Mouse (Mus musculus) liver, embryonic 14.5 days (tissue): Measurements from ENCODE around the gene Gm17268. TPM values are rescaled to one million over a fixed set of nuclear protein-coding genes. Genes with fewer than 3 reads are reported as not detected.

Experiments
- ATAC-seq: fragments of 200-750 bp; cut with Nextera tagmentation; 2 replicates; pipeline ENCODE4 v1.8.0; 2017; ENCODE audit warnings: moderate number of reproducible peaks, mild to moderate bottlenecking, moderate library complexity; ENCODE audit not compliant: insufficient read depth
- DNase-seq, 3 experiments: peaks; one replicate each; pipeline ENCODE4 v3.0.0-alpha.2; 2012 to 2013; ENCODE audit warnings: low read depth in 3 of 3, low spot score in 3 of 3
- H3K27ac ChIP-seq: fragments of 300-500 bp; sonication (generic); 2 replicates; pipeline ENCODE4 v1.5.1; 2014; ENCODE audit warnings: moderate library complexity, mild to moderate bottlenecking, control low read depth, inconsistent platforms
- H3K27me3 ChIP-seq: fragments of 300-500 bp; sonication (generic); 2 replicates; pipeline ENCODE4 v1.6.1; 2014; ENCODE audit warnings: mild to moderate bottlenecking, low read length, moderate library complexity; ENCODE audit not compliant: control insufficient read depth, insufficient read depth
- H3K36me3 ChIP-seq: fragments of 300-500 bp; sonication (generic); replicated peaks from 2 replicates; pipeline ENCODE4 v1.6.1; 2014; ENCODE audit warnings: low read depth; ENCODE audit not compliant: control insufficient read depth, insufficient read depth
- H3K4me1 ChIP-seq, 2 experiments: fragments of 200-500 bp in 1 of 2; fragments of 300-500 bp in 1 of 2; sonication (generic) in 1 of 2; replicated peaks; 2 replicates each; pipeline ENCODE4 v1.6.1; 2012 to 2014; ENCODE audit warnings: antibody characterized with exemption in 1 of 2, inconsistent platforms in 1 of 2, low read length in 1 of 2; ENCODE audit not compliant: control insufficient read depth in 2 of 2, insufficient read depth in 2 of 2
- H3K4me2 ChIP-seq: fragments of 300-500 bp; sonication (generic); 2 replicates; pipeline ENCODE4 v1.6.1; 2014; ENCODE audit warnings: low read depth, mild to moderate bottlenecking, control low read depth, moderate library complexity
- H3K4me3 ChIP-seq, 2 experiments: fragments of 200-500 bp in 1 of 2; fragments of 300-500 bp in 1 of 2; sonication (generic) in 1 of 2; 2 replicates each; pipeline ENCODE4 v1.5.1; 2012 to 2014; ENCODE audit warnings: low read depth in 2 of 2, low read length in 2 of 2, mild to moderate bottlenecking in 2 of 2, control low read depth in 1 of 2, inconsistent platforms in 1 of 2, moderate library complexity in 1 of 2; ENCODE audit not compliant: insufficient read depth in 1 of 2
- H3K9ac ChIP-seq: fragments of 300-500 bp; sonication (generic); replicated peaks from 2 replicates; pipeline ENCODE4 v1.6.1; 2014; ENCODE audit warnings: mild to moderate bottlenecking, control low read depth, moderate library complexity
- H3K9me3 ChIP-seq: fragments of 300-500 bp; sonication (generic); 2 replicates; pipeline ENCODE4 v1.6.1; 2016; ENCODE audit warnings: low read length, mixed read lengths; ENCODE audit not compliant: control insufficient read depth
- CTCF ChIP-seq: IDR thresholded peaks from 2 replicates; pipeline ENCODE4 v1.5.1; 2016; ENCODE audit warnings: antibody characterized with exemption, low read depth, control low read depth
- EP300 ChIP-seq: IDR thresholded peaks from 2 replicates; pipeline ENCODE4 v1.6.1; 2016; ENCODE audit warnings: antibody characterized with exemption, low read depth
- WGBS: fragments of 180-500 bp; shearing (Covaris S2); extraction: QIAGEN DNeasy Blood & Tissue Kit; methylation state at CpG from one replicate; pipeline ENCODE4 v1.1.7; 2014; ENCODE audit not compliant: insufficient replicate concordance; 5-methylcytosine and 5-hydroxymethylcytosine counted together
- polyA plus RNA-seq, 2 experiments: library from polyadenylated mRNA; depleted of rRNA in 1 of 2; stranded (reverse) in 1 of 2; unstranded in 1 of 2; fragments of >200 nt; fragmentation: Nextera tagmentation in 1 of 2; extraction: Ambion mirVana in 1 of 2; gene quantifications; 2 replicates each; pipeline versions ENCODE4 v1.2.1 to v1.2.3; 2012 to 2014

Gene Gm17268
- polyA plus RNA-seq, 2 experiments = not detected

GRCm38 (mm10) chr11:82015066-82015465, 23.3 kb downstream of the Gm17268 start:
- WGBS = 37% methylated on average over 2 of the region's 2 CpGs
- ATAC-seq (no peak), DNase-seq (no peak)
- no peaks in the 10 kb centered on the region for H3K9me3 ChIP-seq
- TF ChIP-seq CTCF (no peak), EP300 (no peak)
- H3K4me3 ChIP-seq = no peak overlapping the region
- H3K27me3 ChIP-seq = no peaks in the 10 kb centered on the region
- H3K4me1 ChIP-seq = peaks cover 0 to 6% of the 10 kb centered on the region in 2 experiments; a peak in 2 of 4 replicates
- H3K27ac ChIP-seq = no peak overlapping the region
- H3K9ac ChIP-seq = no peak overlapping the region
- no peaks in the 10 kb centered on the region for H3K36me3 ChIP-seq
- H3K4me2 ChIP-seq = no peak overlapping the region

- ATAC-seq = no peak
- whole genome bisulfite sequencing = 48% methylated on average over 1 of the region's 1 CpGs
These were observed 24.6 kb downstream of the Gm17268 start for GRCm38 (mm10) chr11:82013756-82014155.

DNA sequence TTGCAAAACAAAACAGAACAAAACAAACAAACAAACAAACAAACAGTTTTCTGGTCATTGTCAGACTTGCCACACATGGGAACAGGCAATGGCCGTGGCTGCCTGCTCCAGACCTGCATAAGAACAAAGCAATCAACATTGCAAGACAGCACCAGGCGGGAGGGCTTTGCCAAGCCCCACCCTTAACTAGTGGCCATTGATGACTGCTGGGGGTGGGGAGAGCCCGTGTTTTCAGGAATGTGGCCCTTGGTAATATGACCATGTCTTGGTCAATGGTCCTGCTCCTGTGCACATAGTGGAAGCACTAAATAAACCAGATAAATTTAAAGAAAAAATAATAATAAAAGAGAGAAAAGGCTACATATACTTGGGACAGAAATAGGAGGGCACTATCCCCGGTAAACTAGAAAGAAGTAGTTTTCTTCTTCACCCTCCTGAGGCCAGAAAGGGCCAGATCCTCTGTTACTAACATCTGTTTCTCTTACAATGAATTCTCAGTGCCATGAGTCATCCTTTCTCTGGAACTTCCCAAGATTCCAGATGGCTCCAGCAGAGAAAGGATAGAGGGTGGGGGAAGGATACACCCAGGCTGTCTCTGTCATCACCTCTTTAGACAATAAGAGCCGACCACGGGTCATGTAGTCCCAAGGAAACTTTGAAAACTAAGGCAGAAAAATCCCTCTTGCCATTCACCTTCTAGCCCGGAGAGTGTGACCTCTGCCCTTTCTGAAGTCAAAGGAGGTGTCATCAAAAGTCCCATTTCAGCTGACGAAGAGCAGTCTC, 26.8 kb downstream of the Gm17268 start:
- Histone ChIP-seq H3K9ac (no peak overlapping the region), H3K27ac (no peak overlapping the region), H3K4me2 (no peak overlapping the region), H3K27me3 (no peaks in the 10 kb centered on the region), H3K36me3 (no peaks in the 10 kb centered on the region), H3K4me1 (peaks cover 0 to 8% of the 10 kb centered on the region in 2 experiments; a peak in 2 of 4 replicates), H3K4me3 (no peak overlapping the region), H3K9me3 (no peaks in the 10 kb centered on the region)
- DNase-seq = no peak
- WGBS = 48% methylated on average over 8 of the region's 8 CpGs
- TF ChIP-seq EP300 (no peak), CTCF (no peak)
- no peak for ATAC-seq

More at GRCm38 (mm10) chr11:82013756-82014155, 24.6 kb downstream of the Gm17268 start:
- Histone ChIP-seq H3K9me3 (no peaks in the 10 kb centered on the region), H3K4me3 (no peak overlapping the region), H3K36me3 (no peaks in the 10 kb centered on the region), H3K27me3 (no peaks in the 10 kb centered on the region), H3K27ac (no peak overlapping the region), H3K9ac (no peak overlapping the region), H3K4me2 (no peak overlapping the region), H3K4me1 (peaks cover 0 to 3% of the 10 kb centered on the region in 2 experiments; a peak in 2 of 4 replicates)
- TF ChIP-seq EP300 (no peak), CTCF (no peak)
- DNase-seq = no peak

DNA sequence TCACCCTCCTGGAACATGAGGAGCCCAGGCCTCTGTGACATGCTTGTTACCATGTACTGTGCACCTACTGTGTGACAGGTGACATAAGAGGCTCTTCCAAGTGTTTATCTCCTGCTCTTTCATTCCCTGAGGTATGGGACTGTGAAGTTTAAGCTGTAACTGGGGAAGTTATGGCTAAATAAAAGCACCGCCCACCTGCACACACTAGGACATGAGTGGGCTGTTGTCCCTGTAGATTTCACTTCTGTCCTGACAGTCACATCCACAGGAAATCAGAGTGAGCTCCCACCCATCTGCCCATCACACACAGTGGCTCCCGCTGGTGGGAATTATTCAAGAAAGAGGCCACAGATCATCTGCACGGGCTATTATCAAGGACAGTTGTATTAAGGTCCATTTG, 28.2 kb downstream of the Gm17268 start:
- ATAC-seq = no peak
- H3K4me1 ChIP-seq = peaks cover 0 to 9% of the 10 kb centered on the region in 2 experiments; a peak in 2 of 4 replicates
- H3K9ac ChIP-seq = no peak overlapping the region
- H3K4me3 ChIP-seq = no peak overlapping the region
- no peak for DNase-seq
- H3K27ac ChIP-seq = no peak overlapping the region
- no peaks in the 10 kb centered on the region for H3K9me3 ChIP-seq
- no peaks in the 10 kb centered on the region for H3K27me3 ChIP-seq
- H3K36me3 ChIP-seq = no peaks in the 10 kb centered on the region
- H3K4me2 ChIP-seq = no peak overlapping the region
- TF ChIP-seq EP300 = no peak
- TF ChIP-seq CTCF = no peak
- 57% methylated on average over 3 of the region's 3 CpGs for WGBS

DNA sequence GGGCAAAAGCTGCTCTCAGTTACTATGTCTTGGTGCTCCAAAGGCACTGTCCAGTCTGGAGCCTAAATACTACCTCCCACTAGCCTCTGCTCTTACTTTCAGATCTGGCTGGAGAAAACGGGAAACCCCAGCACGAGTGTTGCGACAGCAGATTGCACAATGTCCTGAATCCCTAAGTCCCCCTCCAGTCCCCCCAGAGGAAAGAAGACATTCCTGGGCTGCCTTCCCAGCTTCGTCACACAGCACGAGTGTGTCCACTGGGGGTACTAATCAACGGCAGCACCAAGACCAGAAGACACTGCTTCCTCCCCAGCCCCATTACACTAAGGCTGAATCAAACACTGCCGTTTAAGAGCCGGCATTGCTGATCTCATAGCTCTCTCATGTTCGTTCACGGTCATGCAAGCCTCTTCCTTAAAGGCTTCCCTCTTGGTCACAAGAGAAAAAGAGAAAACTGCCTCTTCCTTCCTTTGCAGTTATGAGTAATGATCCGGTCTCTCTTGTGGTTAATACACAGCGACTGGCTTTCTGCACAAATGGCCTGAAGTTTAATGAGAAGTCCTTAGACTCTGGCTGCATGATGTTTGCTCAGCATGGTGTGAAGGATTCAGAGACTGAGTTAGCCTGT, 31.5 kb downstream of the Gm17268 start:
- Histone ChIP-seq H3K36me3 (no peaks in the 10 kb centered on the region), H3K9ac (no peak overlapping the region), H3K4me2 (peak overlapping the region; percentile 6; the same call in 1 of the 2 replicates), H3K27me3 (no peaks in the 10 kb centered on the region), H3K4me3 (no peak overlapping the region), H3K9me3 (no peaks in the 10 kb centered on the region), H3K27ac (no peak overlapping the region), H3K4me1 (peaks cover 0 to 9% of the 10 kb centered on the region in 2 experiments; a peak in 2 of 4 replicates)
- TF ChIP-seq CTCF (no peak), EP300 (no peak)
- 10% methylated on average over 12 of the region's 12 CpGs for WGBS
- ATAC-seq = no peak
- DNase-seq = peak in 1 of 3 experiments; percentile 15
